Mouse (Mus musculus): ENCODE data around the gene Dock2. TPM values are rescaled to one million over a fixed set of nuclear protein-coding genes. Genes with fewer than 3 reads are reported as not detected.
"Not testable (repeated sequence)": the region's sequence is repeated elsewhere in the genome, so short reads cannot be mapped to it uniquely, and the experiment has no call there.

Dock2 gene
- polyA plus RNA-seq (2015; fragmentation: Nextera tagmentation; extraction: Ambion mirVana), result 1.4 and 1.6 TPM in 2 replicates

DNA sequence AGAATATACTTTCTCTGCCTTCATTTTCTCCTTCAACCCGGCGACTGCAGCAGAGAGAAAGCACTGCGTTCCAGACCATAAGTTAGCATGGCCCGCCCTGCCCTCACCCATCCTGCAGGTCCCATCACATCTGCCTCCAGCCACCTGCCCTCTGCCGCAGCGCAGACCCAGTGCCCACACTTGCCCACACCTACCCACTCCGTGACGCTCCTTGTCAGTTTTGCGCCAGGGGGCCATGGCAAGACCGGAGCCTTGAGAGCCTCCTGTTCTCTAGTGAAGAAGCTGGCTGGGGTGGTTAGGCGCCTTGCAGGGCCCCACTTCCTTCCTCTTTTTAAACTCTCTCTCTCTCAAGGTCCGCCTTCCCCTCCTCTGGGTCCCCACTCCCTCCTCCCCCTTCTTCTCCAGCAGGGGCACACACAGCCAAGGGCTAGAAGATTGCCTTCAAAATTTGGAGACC, at the start of gene Dock2:
Gene Dock2 (minus strand): TSS at position 306 of the 457 bp plus-strand sequence.
- H3K9me3 ChIP-seq (ENCODE audit: low read length), result no peaks in the 10 kb centered on the region
- H3K4me1 ChIP-seq (ENCODE audit: insufficient read depth, low read length), result no peaks in the 10 kb centered on the region
- ATAC-seq (ENCODE audit: low FRiP score, low TSS enrichment), result no peak
- no peaks in the 10 kb centered on the region for H3K36me3 ChIP-seq (ENCODE audit: insufficient read depth, low read length)
- no peak within 1 kb of the TSS for H3K9ac ChIP-seq (replicated peaks; ENCODE audit: low read length)
- H3K4me3 ChIP-seq (ENCODE audit: low read length), result no peak within 1 kb of the TSS
- no peak within 1 kb of the TSS for H3K4me2 ChIP-seq (replicated peaks; ENCODE audit: low read depth, low read length)
- no peaks in the 10 kb centered on the region for H3K27me3 ChIP-seq (ENCODE audit: insufficient read depth, low read length)
- WGBS, result 77% methylated on average over 12 of the region's 12 CpGs
- H3K27ac ChIP-seq (ENCODE audit: low read length), result no peak within 1 kb of the TSS

DNA sequence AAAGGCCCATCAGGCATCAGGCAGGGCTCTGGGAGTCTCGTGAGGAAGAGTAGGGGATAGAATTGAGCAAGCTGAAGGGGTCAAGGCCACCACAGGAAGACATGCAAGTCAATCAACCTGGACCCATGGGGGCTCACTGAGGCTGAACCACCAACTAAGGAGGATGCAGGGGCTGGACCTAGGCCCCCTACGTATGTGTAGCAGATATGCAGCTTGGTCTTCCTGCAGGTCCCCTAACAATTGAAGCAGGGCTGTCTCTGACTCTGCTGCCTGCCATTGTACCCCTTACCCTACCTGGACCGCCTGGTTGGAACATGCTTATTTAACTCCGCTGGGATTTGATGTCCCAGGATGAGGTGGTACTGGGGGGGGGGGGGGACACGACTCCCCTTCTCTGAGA, 49.0 kb upstream of the Dock2 start:
- 10% methylated on average over 4 of the region's 5 CpGs for WGBS
- ATAC-seq (ENCODE audit: low FRiP score, low TSS enrichment), result peak; percentile 28; the same call in 1 of the 2 replicates

GRCm38 (mm10) chr11:34827803-34828202, 44.1 kb upstream of the Dock2 start:
- Histone ChIP-seq H3K27ac (ENCODE audit: low read length) (no peak overlapping the region), H3K4me2 (replicated peaks; ENCODE audit: low read depth, low read length) (no peak overlapping the region), H3K27me3 (ENCODE audit: insufficient read depth, low read length) (no peaks in the 10 kb centered on the region), H3K9me3 (ENCODE audit: low read length) (no peaks in the 10 kb centered on the region), H3K9ac (replicated peaks; ENCODE audit: low read length) (no peak overlapping the region), H3K4me1 (ENCODE audit: insufficient read depth, low read length) (peaks cover 7% of the 10 kb centered on the region), H3K4me3 (ENCODE audit: low read length) (no peak overlapping the region), H3K36me3 (ENCODE audit: insufficient read depth, low read length) (peaks cover 37% of the 10 kb centered on the region)
- WGBS, result 88% methylated on average over 3 of the region's 3 CpGs
- ATAC-seq (ENCODE audit: low FRiP score, low TSS enrichment), result no peak

More for the DNA sequence above, 49.0 kb upstream of the Dock2 start:
- peak overlapping the region; percentile 70 for H3K4me3 ChIP-seq (ENCODE audit: low read length)
- peak overlapping the region; percentile 86 for H3K4me2 ChIP-seq (replicated peaks; ENCODE audit: low read depth, low read length)
- no peak overlapping the region for H3K27ac ChIP-seq (ENCODE audit: low read length)
- H3K27me3 ChIP-seq (ENCODE audit: insufficient read depth, low read length), result no peaks in the 10 kb centered on the region
- no peaks in the 10 kb centered on the region for H3K9me3 ChIP-seq (ENCODE audit: low read length)
- H3K4me1 ChIP-seq (ENCODE audit: insufficient read depth, low read length), result peaks cover 14% of the 10 kb centered on the region
- peak overlapping the region; percentile 79 for H3K9ac ChIP-seq (replicated peaks; ENCODE audit: low read length)
- H3K36me3 ChIP-seq (ENCODE audit: insufficient read depth, low read length), result peaks cover 19% of the 10 kb centered on the region

- H3K4me2 ChIP-seq (replicated peaks; ENCODE audit: low read depth, low read length), result no peak overlapping the region
- H3K27me3 ChIP-seq (ENCODE audit: insufficient read depth, low read length), result no peaks in the 10 kb centered on the region
- 95% methylated on average over 2 of the region's 2 CpGs for WGBS
- H3K36me3 ChIP-seq (ENCODE audit: insufficient read depth, low read length), result peaks cover 43% of the 10 kb centered on the region
- H3K9ac ChIP-seq (replicated peaks; ENCODE audit: low read length), result no peak overlapping the region
- no peak overlapping the region for H3K4me3 ChIP-seq (ENCODE audit: low read length)
- H3K27ac ChIP-seq (ENCODE audit: low read length), result no peak overlapping the region
- ATAC-seq (ENCODE audit: low FRiP score, low TSS enrichment), result no peak
- H3K4me1 ChIP-seq (ENCODE audit: insufficient read depth, low read length), result no peaks in the 10 kb centered on the region
- H3K9me3 ChIP-seq (ENCODE audit: low read length), result no peaks in the 10 kb centered on the region
These were observed 43.2 kb upstream of the Dock2 start for GRCm38 (mm10) chr11:34826940-34827339.

GRCm38 (mm10) chr11:34824791-34825190, 41.1 kb upstream of the Dock2 start:
- Histone ChIP-seq H3K9me3 (ENCODE audit: low read length) (no peaks in the 10 kb centered on the region), H3K4me3 (ENCODE audit: low read length) (no peak overlapping the region), H3K27ac (ENCODE audit: low read length) (no peak overlapping the region), H3K4me1 (ENCODE audit: insufficient read depth, low read length) (no peaks in the 10 kb centered on the region), H3K4me2 (replicated peaks; ENCODE audit: low read depth, low read length) (no peak overlapping the region), H3K36me3 (ENCODE audit: insufficient read depth, low read length) (peaks cover 47% of the 10 kb centered on the region), H3K9ac (replicated peaks; ENCODE audit: low read length) (no peak overlapping the region), H3K27me3 (ENCODE audit: insufficient read depth, low read length) (no peaks in the 10 kb centered on the region)
- no peak for ATAC-seq (ENCODE audit: low FRiP score, low TSS enrichment)
- 97% methylated on average over 4 of the region's 4 CpGs for whole genome bisulfite sequencing

DNA sequence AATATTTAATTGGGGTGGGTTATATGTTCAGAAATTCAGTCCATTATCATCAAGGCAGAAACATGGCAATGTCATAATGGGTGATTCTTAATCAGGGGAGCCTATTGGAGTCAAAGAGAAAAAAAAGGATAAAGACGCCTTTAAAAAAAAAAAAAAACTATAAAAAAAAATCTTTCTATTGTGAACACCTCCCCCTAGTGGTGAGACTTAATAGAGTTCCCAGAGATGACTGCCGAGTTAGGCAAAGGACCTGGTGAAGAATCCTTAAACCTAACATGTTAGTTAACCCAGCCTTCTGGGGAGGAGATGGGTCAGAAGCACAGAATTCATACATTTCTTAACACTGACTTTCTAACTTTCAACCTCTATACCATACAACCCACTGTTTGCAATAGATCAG, 31.1 kb upstream of the Dock2 start:
- no peak overlapping the region for H3K27ac ChIP-seq (ENCODE audit: low read length)
- H3K9ac ChIP-seq (replicated peaks; ENCODE audit: low read length), result no peak overlapping the region
- H3K27me3 ChIP-seq (ENCODE audit: insufficient read depth, low read length), result no peaks in the 10 kb centered on the region
- no peaks in the 10 kb centered on the region for H3K4me1 ChIP-seq (ENCODE audit: insufficient read depth, low read length)
- peaks cover 48% of the 10 kb centered on the region for H3K36me3 ChIP-seq (ENCODE audit: insufficient read depth, low read length)
- no peak for ATAC-seq (ENCODE audit: low FRiP score, low TSS enrichment)
- H3K9me3 ChIP-seq (ENCODE audit: low read length), result no peaks in the 10 kb centered on the region
- H3K4me2 ChIP-seq (replicated peaks; ENCODE audit: low read depth, low read length), result no peak overlapping the region
- 13% methylated on average over 2 of the region's 2 CpGs for WGBS
- no peak overlapping the region for H3K4me3 ChIP-seq (ENCODE audit: low read length)

GRCm38 (mm10) chr11:34814319-34814718, 30.6 kb upstream of the Dock2 start:
- Histone ChIP-seq H3K27me3 (ENCODE audit: insufficient read depth, low read length) (no peaks in the 10 kb centered on the region), H3K4me3 (ENCODE audit: low read length) (no peak overlapping the region), H3K27ac (ENCODE audit: low read length) (no peak overlapping the region), H3K36me3 (ENCODE audit: insufficient read depth, low read length) (peaks cover 48% of the 10 kb centered on the region), H3K9ac (replicated peaks; ENCODE audit: low read length) (no peak overlapping the region), H3K4me2 (replicated peaks; ENCODE audit: low read depth, low read length) (no peak overlapping the region), H3K9me3 (ENCODE audit: low read length) (no peaks in the 10 kb centered on the region), H3K4me1 (ENCODE audit: insufficient read depth, low read length) (no peaks in the 10 kb centered on the region)
- WGBS, result 87% methylated on average over 6 of the region's 6 CpGs
- no peak for ATAC-seq (ENCODE audit: low FRiP score, low TSS enrichment)

DNA sequence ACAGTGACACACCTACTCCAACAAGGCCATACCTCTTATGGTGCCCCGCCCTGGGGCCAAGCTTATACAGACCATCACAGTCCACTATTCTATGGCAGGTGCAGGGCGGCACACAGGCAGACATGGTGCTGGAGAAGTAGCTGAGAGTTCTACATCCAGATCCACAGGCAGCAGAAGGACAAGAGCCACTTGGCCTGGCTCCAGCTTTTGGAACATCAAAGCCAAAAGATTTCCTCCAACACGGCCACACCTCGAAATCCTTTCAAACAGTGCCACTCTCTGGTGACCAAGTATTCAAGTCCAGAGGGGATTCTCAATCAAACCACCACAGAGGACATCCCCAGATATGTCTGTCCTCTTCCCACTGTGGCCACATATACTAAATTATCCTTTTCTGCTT, 21.3 kb upstream of the Dock2 start:
- 85% methylated on average over 4 of the region's 4 CpGs for WGBS

GRCm38 (mm10) chr11:34798066-34798465, 14.4 kb upstream of the Dock2 start:
- H3K27me3 ChIP-seq (ENCODE audit: insufficient read depth, low read length); ATAC-seq (ENCODE audit: low FRiP score, low TSS enrichment); H3K4me1 ChIP-seq (ENCODE audit: insufficient read depth, low read length); H3K4me3 ChIP-seq (ENCODE audit: low read length); H3K36me3 ChIP-seq (ENCODE audit: insufficient read depth, low read length); H3K4me2 ChIP-seq (replicated peaks; ENCODE audit: low read depth, low read length); H3K27ac ChIP-seq (ENCODE audit: low read length); H3K9ac ChIP-seq (replicated peaks; ENCODE audit: low read length); H3K9me3 ChIP-seq (ENCODE audit: low read length): not testable (repeated sequence)
- WGBS, result 60% methylated on average over 8 of the region's 8 CpGs

More for the DNA sequence above, 21.3 kb upstream of the Dock2 start:
- not testable (repeated sequence) for H3K9ac ChIP-seq (replicated peaks; ENCODE audit: low read length); ATAC-seq (ENCODE audit: low FRiP score, low TSS enrichment); H3K36me3 ChIP-seq (ENCODE audit: insufficient read depth, low read length); H3K4me2 ChIP-seq (replicated peaks; ENCODE audit: low read depth, low read length); H3K9me3 ChIP-seq (ENCODE audit: low read length); H3K4me3 ChIP-seq (ENCODE audit: low read length); H3K4me1 ChIP-seq (ENCODE audit: insufficient read depth, low read length); H3K27me3 ChIP-seq (ENCODE audit: insufficient read depth, low read length); H3K27ac ChIP-seq (ENCODE audit: low read length)

DNA sequence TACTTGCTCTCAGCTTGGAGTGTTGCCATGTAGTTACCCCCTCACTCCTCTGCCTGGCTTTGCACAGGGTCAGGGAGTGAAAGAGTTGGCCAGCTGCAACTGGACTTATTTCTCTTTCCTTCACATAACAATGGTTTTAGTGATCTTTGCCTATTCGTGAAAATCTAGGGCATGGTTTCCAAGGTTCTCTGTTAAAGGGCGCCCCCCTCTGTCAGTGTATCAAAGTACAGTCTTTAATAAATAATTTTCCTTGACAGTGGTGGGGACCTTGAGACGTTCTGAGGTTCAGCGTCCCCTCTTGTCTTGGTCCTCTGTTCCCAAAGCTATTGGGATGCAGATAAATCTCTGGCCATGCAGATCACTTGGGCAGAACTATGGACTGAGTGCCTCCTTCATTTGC, 12.4 kb upstream of the Dock2 start:
- no peak for ATAC-seq (ENCODE audit: low FRiP score, low TSS enrichment)
- Histone ChIP-seq H3K9ac (replicated peaks; ENCODE audit: low read length) (no peak overlapping the region), H3K27ac (ENCODE audit: low read length) (no peak overlapping the region), H3K4me3 (ENCODE audit: low read length) (no peak overlapping the region), H3K4me1 (ENCODE audit: insufficient read depth, low read length) (no peaks in the 10 kb centered on the region), H3K27me3 (ENCODE audit: insufficient read depth, low read length) (no peaks in the 10 kb centered on the region), H3K36me3 (ENCODE audit: insufficient read depth, low read length) (no peaks in the 10 kb centered on the region), H3K9me3 (ENCODE audit: low read length) (no peaks in the 10 kb centered on the region), H3K4me2 (replicated peaks; ENCODE audit: low read depth, low read length) (no peak overlapping the region)
- WGBS, result 22% methylated on average over 4 of the region's 4 CpGs
